Mouse (Mus musculus) adrenal gland, adult (tissue): ENCODE data around the gene Efcab14.

Experiments
- DNase-seq, 2 experiments: peaks; one replicate each; pipeline ENCODE4 v3.0.0; 2022 to 2023; ENCODE audit warnings: low spot score in 1 of 2; ENCODE audit not compliant: inconsistent age in 2 of 2

The Efcab14 gene

GRCm38 (mm10) chr4:115737551-115738041, at the start of gene Efcab14:
Efcab14 (plus strand) TSS chr4:115737744.
- peak; percentile 99 for DNase-seq

GRCm38 (mm10) chr4:115701468-115701867, 36.1 kb upstream of the Efcab14 start:
- no peak for DNase-seq

- peak in 1 of 2 experiments; percentile 21 for DNase-seq
Observed at GRCm38 (mm10) chr4:115703927-115704505, 33.5 kb upstream of the Efcab14 start.

- DNase-seq, result peak; percentile 30 to 65
Observed at GRCm38 (mm10) chr4:115708974-115709593, 28.5 kb upstream of the Efcab14 start.

- DNase-seq, result peak; percentile 76 to 95
Observed at GRCm38 (mm10) chr4:115709792-115710418, 27.6 kb upstream of the Efcab14 start.

- DNase-seq, result peak; percentile 32 to 84
Observed at GRCm38 (mm10) chr4:115728721-115729120, 8.8 kb upstream of the Efcab14 start.

GRCm38 (mm10) chr4:115731588-115732222, 5.8 kb upstream of the Efcab14 start:
- DNase-seq, result peak; percentile 74 to 92

GRCm38 (mm10) chr4:115732223-115732818, 5.2 kb upstream of the Efcab14 start:
- DNase-seq, result peak in 1 of 2 experiments; percentile 20

- DNase-seq, result no peak
Observed at GRCm38 (mm10) chr4:115733746-115734145, 3.8 kb upstream of the Efcab14 start.

- DNase-seq, result peak in 1 of 2 experiments; percentile 12
Observed at GRCm38 (mm10) chr4:115734867-115735266, 2.7 kb upstream of the Efcab14 start.

- DNase-seq, result peak; percentile 45 to 76
Observed at GRCm38 (mm10) chr4:115738481-115738985, 989 bp downstream of the Efcab14 start.

- no peak for DNase-seq
Observed at GRCm38 (mm10) chr4:115742658-115743057, 5.1 kb downstream of the Efcab14 start.

- peak; percentile 29 to 68 for DNase-seq
Observed at GRCm38 (mm10) chr4:115743096-115743495, 5.6 kb downstream of the Efcab14 start.

GRCm38 (mm10) chr4:115748181-115748580, 10.6 kb downstream of the Efcab14 start:
- no peak for DNase-seq

- DNase-seq, result no peak
Observed at GRCm38 (mm10) chr4:115749336-115749735, 11.8 kb downstream of the Efcab14 start.

GRCm38 (mm10) chr4:115754101-115754500, 16.6 kb downstream of the Efcab14 start:
- no peak for DNase-seq

- no peak for DNase-seq
Observed at GRCm38 (mm10) chr4:115754851-115755250, 17.3 kb downstream of the Efcab14 start.

GRCm38 (mm10) chr4:115761206-115761605, 23.7 kb downstream of the Efcab14 start:
- DNase-seq, result peak; percentile 70 to 88

- DNase-seq, result no peak
Observed at GRCm38 (mm10) chr4:115764581-115764980, 27.0 kb downstream of the Efcab14 start.

GRCm38 (mm10) chr4:115767647-115768467, 30.3 kb downstream of the Efcab14 start:
- no peak for DNase-seq
